Mouse (Mus musculus) skeletal muscle tissue, postnatal 0 days (tissue): ENCODE data around the gene Olfr1043. TPM values are rescaled to one million over a fixed set of nuclear protein-coding genes. Genes with fewer than 3 reads are reported as not detected.

Experiments used
- polyA plus RNA-seq: library from polyadenylated mRNA; unstranded; fragments of >200 nt; fragmentation: Nextera tagmentation; extraction: Ambion mirVana; gene quantifications from 2 replicates; pipeline ENCODE4 v1.2.1, GENCODE M21; 2015

Gene Olfr1043
- not detected in 2 replicates for polyA plus RNA-seq

DNA sequence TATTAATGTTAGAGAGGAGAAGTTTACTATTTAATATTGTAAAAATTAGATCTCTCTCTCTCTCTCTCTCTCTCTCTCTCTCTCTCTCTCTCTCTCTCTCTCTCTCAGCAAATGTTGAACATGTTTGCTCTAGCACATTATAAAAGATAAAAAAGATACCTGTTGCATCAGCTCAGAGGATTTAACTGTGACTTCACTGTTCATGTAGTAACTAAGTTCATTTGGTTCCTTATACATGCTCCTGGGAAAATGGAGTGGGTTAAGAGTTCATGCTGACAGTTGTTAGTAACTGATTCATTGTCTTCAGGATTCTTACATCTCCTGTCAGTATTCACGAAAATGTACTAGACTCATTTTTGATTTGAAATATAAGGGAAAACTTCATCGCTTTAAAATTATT, at the start of gene Olfr1043:
Gene Olfr1043, minus strand, starts transcription at position 101 of the 400 bp plus-strand sequence.

DNA sequence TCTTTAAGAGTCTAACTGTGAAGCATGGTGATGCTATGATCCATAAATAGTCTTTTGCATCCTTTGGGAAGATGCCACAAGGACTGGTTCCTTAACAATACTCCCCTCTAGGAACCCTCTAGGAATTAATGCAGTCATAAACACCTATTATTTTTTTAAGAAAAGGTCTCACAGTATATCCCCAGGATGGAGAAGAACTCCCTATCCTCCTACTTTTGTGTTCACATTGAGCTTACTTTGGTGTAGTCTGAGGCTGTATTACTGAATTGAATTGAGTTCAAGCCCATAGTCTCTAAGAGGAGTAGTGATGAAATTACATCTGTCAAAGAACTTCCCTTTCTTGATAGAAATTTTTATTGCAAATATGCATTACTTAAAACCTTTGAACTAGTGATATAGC, 35.6 kb upstream of the Olfr1043 start, which contains the start of gene Olfr1045:
Gene Olfr1045, minus strand, starts transcription at position 101 of the 400 bp plus-strand sequence.

DNA sequence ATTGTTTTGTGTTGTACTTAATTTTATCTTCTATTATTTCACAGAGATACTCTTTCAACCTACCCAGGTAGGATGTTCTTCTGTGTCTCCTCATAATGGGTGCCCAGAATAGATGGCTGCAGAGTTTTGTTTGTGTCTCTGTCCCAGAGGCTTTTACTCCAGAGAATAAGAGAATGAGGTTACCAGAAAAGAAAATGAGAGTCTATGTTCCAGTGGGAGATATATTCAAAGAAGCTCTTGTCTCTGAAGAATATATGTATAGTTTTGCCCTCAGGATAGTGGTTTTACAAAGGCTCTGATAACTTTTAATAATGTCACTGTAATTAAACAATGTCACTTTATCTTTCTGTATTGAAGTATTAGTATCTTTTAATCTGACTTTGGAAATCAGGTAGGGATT, 18.3 kb upstream of the Olfr1043 start, which contains the start of gene Olfr52:
Gene Olfr52, minus strand, starts transcription at position 101 of the 400 bp plus-strand sequence.

DNA sequence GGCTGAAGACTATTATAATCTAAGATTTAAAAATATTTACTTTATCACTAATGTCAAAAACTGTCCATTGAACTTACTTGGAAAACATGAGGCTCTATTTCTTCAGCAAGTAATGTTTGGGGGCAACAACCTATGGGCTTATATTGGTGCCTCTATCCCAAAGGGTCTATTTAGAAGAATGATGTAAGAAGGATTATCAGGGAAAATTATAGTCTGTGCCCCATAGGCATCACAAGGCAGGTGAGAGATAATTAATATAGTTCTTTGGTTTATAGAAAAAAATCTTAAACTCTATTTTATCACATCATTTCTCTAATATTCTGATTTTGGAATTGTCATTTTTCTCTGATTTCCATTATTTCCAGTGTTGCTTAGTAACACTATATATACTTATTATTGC, 10.4 kb upstream of the Olfr1043 start, which contains the start of gene Olfr1044:
Gene Olfr1044, minus strand, starts transcription at position 101 of the 400 bp plus-strand sequence.

DNA sequence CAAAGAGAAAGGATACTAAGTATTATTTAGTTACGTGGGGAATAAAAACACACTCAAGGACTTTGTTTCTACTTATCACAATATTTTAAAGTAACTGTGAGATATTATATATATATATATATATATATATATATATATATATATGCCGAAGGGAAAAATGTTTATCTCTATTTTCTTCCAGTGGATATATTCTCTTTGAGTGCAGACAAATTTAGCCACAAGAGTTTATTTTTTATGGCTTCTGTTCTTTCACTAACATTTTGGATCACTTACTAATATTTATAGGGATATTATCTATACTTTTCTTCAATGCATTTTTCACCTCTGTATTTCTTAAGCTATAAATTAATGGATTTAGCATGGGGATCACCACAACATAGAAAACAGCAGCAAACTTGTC, 5.6 kb downstream of the Olfr1043 start, which contains the start of gene Olfr1042:
Gene Olfr1042, minus strand, starts transcription at position 101 of the 400 bp plus-strand sequence.

DNA sequence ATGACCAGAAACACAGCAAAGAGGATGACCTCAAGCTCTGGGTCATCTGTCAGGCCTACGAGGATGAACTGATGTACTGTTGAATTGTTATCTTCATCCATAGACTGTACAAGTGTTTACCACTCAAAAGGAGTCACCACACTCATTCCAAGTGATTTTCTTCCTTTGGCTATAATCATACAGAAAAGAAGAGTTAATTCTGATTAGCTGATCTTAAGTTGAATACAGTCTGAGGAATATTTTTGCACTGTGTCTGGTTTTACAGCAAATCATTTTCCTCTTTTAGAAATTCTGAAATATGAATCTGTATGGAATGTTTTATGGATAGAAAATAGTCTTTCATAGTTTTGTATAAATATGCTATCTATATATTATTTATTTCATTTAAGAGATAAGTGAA, 20.7 kb downstream of the Olfr1043 start, which contains the start of gene Olfr1040:
Gene Olfr1040, minus strand, starts transcription at position 101 of the 400 bp plus-strand sequence.

DNA sequence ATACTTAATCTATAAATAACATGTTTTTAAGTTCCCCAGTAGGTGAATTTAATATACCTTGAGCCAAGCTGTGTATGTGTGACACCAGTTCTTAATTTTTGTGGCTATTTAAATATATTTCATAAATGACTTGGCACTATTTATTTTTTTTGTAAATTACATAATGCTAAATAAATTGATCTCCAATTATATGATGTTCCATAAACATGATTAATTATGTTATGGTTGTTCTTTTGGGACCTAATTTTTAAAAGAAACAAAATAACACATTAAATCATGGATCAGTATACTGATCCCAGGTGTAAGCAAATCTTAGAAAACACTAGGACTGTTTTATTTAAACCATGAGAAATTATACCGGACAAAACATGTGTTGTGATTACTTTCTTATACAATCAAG, 31.5 kb downstream of the Olfr1043 start, which contains the start of gene Olfr1039:
Gene Olfr1039, minus strand, starts transcription at position 101 of the 400 bp plus-strand sequence.

Other genes starting within 250 kb of the Olfr1043 start
- not detected in 2 replicates for gene Olfr1026, start 246.0 kb downstream of the Olfr1043 start, polyA plus RNA-seq
- gene Olfr1028, start 217.1 kb downstream of the Olfr1043 start, polyA plus RNA-seq = not detected in 2 replicates
- gene Olfr1029, start 193.6 kb downstream of the Olfr1043 start, polyA plus RNA-seq = not detected in 2 replicates
- not detected in 2 replicates for gene Olfr1030, start 188.2 kb downstream of the Olfr1043 start, polyA plus RNA-seq
- not detected in 2 replicates for gene Olfr1031, start 177.2 kb downstream of the Olfr1043 start, polyA plus RNA-seq
- gene Olfr1032, start 162.0 kb downstream of the Olfr1043 start, polyA plus RNA-seq = not detected in 2 replicates
- 0.53 and 2.5 TPM in 2 replicates for gene Olfr1033, start 146.9 kb downstream of the Olfr1043 start, polyA plus RNA-seq
- gene Olfr1034, start 121.7 kb downstream of the Olfr1043 start, polyA plus RNA-seq = not detected in 2 replicates
- gene Olfr1036, start 93.5 kb downstream of the Olfr1043 start, polyA plus RNA-seq = not detected in 2 replicates
- gene Olfr1037, start 80.1 kb downstream of the Olfr1043 start, polyA plus RNA-seq = not detected in 2 replicates
- not detected in 2 replicates for gene Olfr1039, start 31.6 kb downstream of the Olfr1043 start, polyA plus RNA-seq
- gene Olfr1040, start 20.8 kb downstream of the Olfr1043 start, polyA plus RNA-seq = not detected in 2 replicates
- gene Olfr1042, start 5.7 kb downstream of the Olfr1043 start, polyA plus RNA-seq = not detected in 2 replicates
- not detected in 2 replicates for gene Olfr1044, start 10.3 kb upstream of the Olfr1043 start, polyA plus RNA-seq
- not detected in 2 replicates for gene Olfr52, start 18.2 kb upstream of the Olfr1043 start, polyA plus RNA-seq
- gene Olfr1045, start 35.5 kb upstream of the Olfr1043 start, polyA plus RNA-seq = not detected in 2 replicates
- gene Olfr1046, start 51.8 kb upstream of the Olfr1043 start, polyA plus RNA-seq = not detected in 2 replicates
- not detected in 2 replicates for gene Olfr1047, start 63.9 kb upstream of the Olfr1043 start, polyA plus RNA-seq
- not detected in 2 replicates for gene Olfr1048, start 72.8 kb upstream of the Olfr1043 start, polyA plus RNA-seq
- gene Olfr1049, start 90.8 kb upstream of the Olfr1043 start, polyA plus RNA-seq = not detected in 2 replicates
- gene Olfr1051, start 111.6 kb upstream of the Olfr1043 start, polyA plus RNA-seq = not detected in 2 replicates
- gene Olfr1052, start 124.9 kb upstream of the Olfr1043 start, polyA plus RNA-seq = not detected in 2 replicates
- not detected in 2 replicates for gene Olfr1053, start 147.8 kb upstream of the Olfr1043 start, polyA plus RNA-seq
- gene Olfr1054, start 167.9 kb upstream of the Olfr1043 start, polyA plus RNA-seq = not detected in 2 replicates
- gene Olfr1055, start 182.8 kb upstream of the Olfr1043 start, polyA plus RNA-seq = not detected in 2 replicates
- gene Olfr1056, start 194.9 kb upstream of the Olfr1043 start, polyA plus RNA-seq = not detected in 2 replicates
- gene Olfr1057, start 210.9 kb upstream of the Olfr1043 start, polyA plus RNA-seq = not detected in 2 replicates
- not detected in 2 replicates for gene Olfr1058, start 221.0 kb upstream of the Olfr1043 start, polyA plus RNA-seq
- not detected in 2 replicates for gene Olfr1061, start 246.5 kb upstream of the Olfr1043 start, polyA plus RNA-seq